Mouse (Mus musculus): ENCODE measurements around the gene Chkb.

DNA sequence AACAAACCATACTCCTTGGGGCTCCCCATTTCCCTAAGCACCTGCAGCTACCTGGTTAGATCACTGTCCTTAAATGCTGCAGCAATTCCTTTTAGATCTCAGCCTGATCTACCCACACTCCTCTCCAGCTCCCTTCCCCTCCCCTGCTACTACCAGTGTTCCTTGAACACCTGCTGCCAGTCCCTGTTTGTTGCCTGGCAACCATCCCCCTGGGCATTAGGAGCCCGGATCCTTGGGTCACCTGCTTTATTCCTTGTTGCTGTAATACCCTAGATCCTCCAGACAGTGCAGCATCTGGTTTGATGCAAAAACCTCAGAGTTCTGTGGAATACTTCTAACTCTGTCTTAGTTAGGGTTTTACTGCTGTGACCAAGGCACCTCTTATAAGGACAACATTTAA is 35.3 kb upstream of the Chkb start:
- TF ChIP-seq GATA1 (IDR thresholded peaks at IDR 0.05; ENCODE audit: borderline replicate concordance, low read length) (no peak), FLI1 (IDR thresholded peaks at IDR 0.05; ENCODE audit: low read length) (no peak)
